Mouse (Mus musculus) embryonic stem cell, embryonic (primary cell): ENCODE measurements around the gene Slit2.

Source experiments
- CTCF ChIA-PET, 4 experiments: fragments of 300-600 bp in 2 of 4; fragments of 350-600 bp in 2 of 4; sonication (Branson Sonifier 250); formaldehyde crosslinking; loops; one replicate each; lab custom pipeline; 2022; ENCODE audit warnings: inconsistent platforms in 2 of 4; lab: Charles Lee
- POLR2A ChIA-PET, 4 experiments: fragments of 300-600 bp in 2 of 4; fragments of 350-600 bp in 2 of 4; sonication (Branson Sonifier 250); formaldehyde crosslinking; loops; one replicate each; lab custom pipeline; 2022; ENCODE audit warnings: antibody characterized with exemption in 4 of 4, inconsistent platforms in 1 of 4; lab: Charles Lee

The Slit2 gene

DNA sequence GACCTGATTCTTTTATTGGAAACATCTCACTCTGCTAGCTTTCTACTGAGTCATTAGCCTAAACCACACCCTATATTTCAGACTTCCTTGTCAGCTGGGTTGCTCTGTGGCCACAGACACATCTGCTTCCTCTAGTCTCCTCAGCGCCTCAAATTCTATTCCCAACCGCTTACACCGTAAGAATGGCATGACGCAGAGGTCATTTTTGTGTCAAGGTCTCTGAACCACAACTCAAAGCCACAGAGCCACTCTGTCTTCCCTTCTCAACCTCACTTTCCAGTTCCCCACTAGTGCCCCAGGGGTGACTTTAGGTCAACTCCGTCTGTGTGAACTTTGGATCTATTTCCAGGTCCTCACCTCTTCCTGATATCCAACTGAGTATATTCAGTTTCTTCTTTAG lies 348.5 kb downstream of the Slit2 start:
- POLR2A ChIA-PET, result no interaction called here
- CTCF ChIA-PET, result no interaction called here

DNA sequence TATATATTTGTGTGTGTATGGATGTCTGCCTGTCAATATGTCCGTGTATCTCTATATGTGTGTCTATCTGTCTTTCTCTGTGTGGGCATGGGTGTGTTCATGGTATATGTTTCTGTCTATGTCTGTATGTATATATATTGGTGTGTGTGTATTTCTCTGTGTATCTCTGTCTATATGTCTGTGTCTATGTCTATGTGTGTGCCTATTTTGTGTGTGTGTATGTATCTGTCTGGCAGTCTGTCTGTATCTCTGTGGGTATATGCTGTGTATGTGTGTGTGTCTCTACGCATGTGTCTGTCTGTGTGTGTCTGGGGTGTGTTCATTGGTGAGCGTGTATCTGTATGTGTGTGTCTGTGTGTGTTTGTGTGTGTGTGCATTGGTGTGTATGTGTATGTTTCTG lies 350.5 kb downstream of the Slit2 start:
- POLR2A ChIA-PET, result no interaction called here

DNA sequence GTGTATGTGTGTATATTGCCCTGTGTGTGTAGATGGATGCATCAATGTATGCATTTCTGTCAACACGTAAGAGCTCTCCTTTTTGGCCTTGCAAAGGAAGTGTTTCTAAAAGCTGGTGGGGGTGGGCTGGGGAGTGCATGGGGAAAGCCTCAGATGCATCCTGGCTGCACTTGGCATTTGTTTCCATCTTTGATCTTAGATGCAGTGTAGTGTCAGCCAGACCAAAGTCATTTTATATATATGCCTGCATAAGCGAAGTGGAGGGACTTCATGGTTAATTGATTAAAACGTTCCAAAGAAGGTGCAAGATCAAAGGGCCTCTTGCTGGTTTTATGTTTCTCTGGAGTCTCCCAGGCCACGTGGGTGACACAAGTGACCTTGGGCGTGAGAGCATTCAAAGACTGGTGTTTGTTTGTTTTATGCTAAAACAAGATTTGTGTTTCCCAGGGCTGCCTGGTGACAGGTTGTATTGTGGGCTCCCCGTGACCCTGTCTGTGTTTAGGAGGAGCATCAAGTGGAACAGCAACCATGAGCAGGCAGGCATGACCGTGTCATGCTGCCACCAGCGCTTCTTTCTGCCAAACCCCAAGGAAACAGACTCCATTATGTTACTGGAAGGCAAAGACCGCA lies 351.1 kb downstream of the Slit2 start:
- ChIA-PET POLR2A (interaction anchor here in 1 of 4 experiments (0.7 kb wide), 1 partner anchor 11 kb away, joined by 5 read pairs; no protein-coding TSS in a partner anchor), CTCF (interaction anchor here in 2 of 4 experiments (0.5 to 0.7 kb wide), 2 partner anchors 31 to 145 kb away, joined by 3 to 4 read pairs; no protein-coding TSS in a partner anchor)

More for the DNA sequence above, 350.5 kb downstream of the Slit2 start:
- CTCF ChIA-PET, result interaction anchor here in 1 of 4 experiments (0.5 kb wide), 1 partner anchor 144 kb away, joined by 3 read pairs; no protein-coding TSS in a partner anchor

DNA sequence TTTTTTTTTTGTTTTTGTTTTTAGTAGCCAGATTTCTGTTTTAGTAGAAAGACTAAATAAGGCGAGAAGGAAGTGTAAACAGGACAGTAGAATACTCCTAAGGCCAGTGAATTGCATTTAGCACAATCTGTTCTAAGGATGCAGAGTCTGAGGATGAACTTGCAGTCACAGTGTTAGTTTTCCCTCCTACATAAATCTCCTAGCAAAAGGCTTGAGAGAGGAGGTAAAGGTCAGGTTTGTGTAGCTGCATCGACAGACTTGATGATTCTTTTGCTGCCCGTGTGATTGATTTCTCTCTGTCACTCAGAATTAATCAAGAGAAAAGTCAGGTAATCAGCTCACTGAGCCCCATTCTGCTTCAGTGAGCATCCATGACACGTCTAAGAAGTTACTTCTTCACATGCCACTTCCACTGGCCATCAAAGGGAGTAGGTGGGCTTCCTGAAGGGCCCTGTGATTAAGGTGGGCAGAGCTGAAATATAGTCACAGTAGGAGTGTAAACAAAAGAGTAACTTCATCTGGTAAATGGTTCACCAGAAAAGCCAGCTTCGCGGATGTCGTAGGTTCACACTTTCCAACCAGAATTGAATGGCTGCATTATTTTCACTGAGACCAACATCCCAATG lies 358.0 kb downstream of the Slit2 start:
- ChIA-PET POLR2A (no interaction called here), CTCF (no interaction called here)

DNA sequence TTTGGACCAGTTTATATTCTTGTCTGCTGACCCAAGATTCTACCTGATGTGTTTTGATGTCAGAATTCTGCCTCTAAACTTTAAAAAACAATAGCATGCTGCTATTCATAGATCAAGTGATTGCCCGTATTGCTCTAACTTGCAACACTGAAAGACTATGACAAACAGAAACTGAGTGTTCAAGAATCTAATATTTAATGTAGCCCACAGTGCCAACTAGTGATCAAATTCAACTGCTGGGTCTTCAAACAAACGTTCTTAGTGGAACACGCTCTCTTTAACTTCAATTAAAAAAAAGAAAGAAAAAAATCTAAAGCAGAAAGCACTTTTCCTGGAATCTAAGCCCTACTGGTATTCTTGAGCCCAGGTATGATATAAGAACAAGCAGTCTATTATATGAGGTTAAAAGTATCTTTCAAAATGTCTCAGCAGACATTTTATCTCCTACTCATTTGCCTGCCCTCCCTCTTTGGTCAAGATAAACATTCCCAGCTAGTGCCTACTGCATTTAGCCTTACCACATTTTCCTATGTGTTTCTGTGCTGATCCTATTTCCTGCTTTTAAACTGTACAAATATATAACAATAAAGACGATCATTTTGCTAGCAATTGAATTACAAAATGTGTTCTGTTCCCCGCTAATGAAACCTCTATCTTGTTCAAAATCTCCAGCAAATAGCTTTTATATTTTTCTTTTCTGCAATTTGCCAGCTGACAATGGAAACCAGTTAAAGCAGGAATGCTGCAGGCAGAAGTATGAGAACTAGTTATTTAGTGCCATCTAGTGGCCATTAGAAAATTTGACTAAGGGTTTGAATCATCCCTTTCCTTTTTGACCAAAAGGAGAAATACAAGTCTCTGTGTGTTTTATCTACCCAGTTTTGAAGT lies 362.4 kb downstream of the Slit2 start:
- ChIA-PET CTCF (interaction anchor here in 2 of 4 experiments (0.6 to 1.0 kb wide), 2 partner anchors 219 to 514 kb away, joined by 3 to 5 read pairs; no protein-coding TSS in a partner anchor), POLR2A (interaction anchor here in 1 of 4 experiments (0.6 kb wide), 1 partner anchor 11 kb away, joined by 5 read pairs; no protein-coding TSS in a partner anchor)

DNA sequence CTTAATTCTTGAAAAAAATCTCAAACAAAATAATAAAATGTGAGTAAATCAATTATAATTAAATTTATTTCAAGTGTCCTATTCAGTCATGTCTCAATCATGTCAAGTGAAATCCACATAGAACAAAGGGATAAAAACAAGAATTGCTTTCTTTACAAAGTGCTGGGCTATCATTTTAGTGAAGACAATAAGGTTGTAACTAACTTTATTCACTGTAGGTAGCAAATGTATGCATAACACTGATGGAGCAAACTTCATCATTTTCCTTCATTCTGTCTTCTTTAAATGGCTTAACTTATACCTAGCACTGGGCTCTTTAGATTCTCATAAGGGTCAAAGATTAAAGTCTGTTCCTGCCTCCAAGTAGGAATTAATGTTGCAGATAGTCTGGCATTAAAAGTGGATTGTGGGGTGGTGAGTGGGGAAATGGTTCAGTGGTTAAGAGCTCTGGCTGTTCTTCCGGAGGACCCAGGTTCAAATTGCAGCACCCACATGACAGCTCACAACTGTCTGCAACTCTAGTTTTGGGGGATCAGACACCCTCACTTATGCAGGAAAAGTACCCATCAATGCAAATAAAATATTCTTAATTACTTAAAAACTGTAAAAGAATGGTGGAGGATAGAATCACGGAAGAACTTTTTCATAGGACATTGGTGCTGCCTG lies 363.2 kb downstream of the Slit2 start:
- POLR2A ChIA-PET, result no interaction called here
- CTCF ChIA-PET, result interaction anchor here in 2 of 4 experiments (0.6 to 1.0 kb wide), 2 partner anchors 220 to 515 kb away, joined by 3 to 5 read pairs; no protein-coding TSS in a partner anchor

DNA sequence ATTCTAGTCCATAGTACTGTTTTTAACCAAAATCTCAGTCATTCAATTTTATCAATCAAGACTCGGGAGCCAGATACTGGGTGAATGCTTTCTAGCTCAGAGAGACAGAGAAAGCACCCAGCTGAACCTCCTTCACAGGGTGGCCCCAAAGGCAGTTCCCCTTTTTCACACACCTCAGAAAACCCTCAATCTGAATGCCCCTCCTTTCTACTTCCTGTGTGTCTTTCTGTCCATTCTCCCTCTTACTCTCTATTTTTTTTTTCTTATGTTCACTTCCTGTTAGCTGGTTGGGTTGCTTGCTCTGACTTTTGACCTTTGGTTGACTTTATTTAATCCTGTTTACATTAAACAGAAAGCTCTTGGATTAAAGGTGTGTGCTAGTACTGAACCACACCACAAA lies 366.4 kb downstream of the Slit2 start:
- ChIA-PET POLR2A (no interaction called here), CTCF (no interaction called here)
